Mouse (Mus musculus) central nervous system, embryonic 18 days (tissue): Measurements from ENCODE around the gene Sult2a1. TPM values are rescaled to one million over a fixed set of nuclear protein-coding genes. Genes with fewer than 3 reads are reported as not detected.

Experiments used
- polyA plus RNA-seq: library from polyadenylated mRNA; depleted of rRNA; stranded (reverse); fragments of >200 nt; gene quantifications from 2 replicates; pipeline ENCODE4 v1.2.3, GENCODE M21; 2012; rRNA removed

Sult2a1 gene
- not detected in 2 replicates for polyA plus RNA-seq

GRCm38 (mm10) chr7:13837309-13837708 lies at the start of gene Sult2a1:
Sult2a1 (minus strand) TSS chr7:13837409.

Other genes with a start within 250 kb of the Sult2a1 start
- not detected in 2 replicates for gene Sult2a5, start 213.4 kb downstream of the Sult2a1 start, polyA plus RNA-seq
- not detected in 2 replicates for gene Sult2a2, start 103.9 kb downstream of the Sult2a1 start, polyA plus RNA-seq
- gene Sult2a4, start 152.2 kb upstream of the Sult2a1 start, polyA plus RNA-seq, result not detected in 2 replicates